Mouse (Mus musculus): ENCODE results near the gene 1700028P14Rik. TPM values are rescaled to one million over a fixed set of nuclear protein-coding genes. Genes with fewer than 3 reads are reported as not detected.

Gene 1700028P14Rik
- polyA plus RNA-seq, 1 experiment, result 204 TPM

DNA sequence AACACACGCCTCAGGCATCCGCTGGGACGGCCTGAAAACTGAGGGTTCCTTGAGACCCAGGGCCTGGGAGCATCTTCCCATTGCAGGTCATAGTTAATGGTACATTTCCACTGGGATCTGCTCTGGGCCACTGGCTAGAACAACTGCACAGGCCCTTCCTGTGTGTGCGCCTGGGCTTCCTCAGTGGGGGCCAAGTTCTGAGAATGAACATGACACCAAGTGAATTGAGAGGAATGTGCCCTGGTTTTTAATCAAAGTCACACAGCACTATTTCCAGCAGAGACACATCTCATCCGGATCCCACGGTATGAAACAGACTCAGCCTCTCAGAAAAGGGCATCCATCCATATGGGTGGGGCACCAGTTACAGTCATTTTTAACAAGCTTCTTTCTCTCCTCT, 90.6 kb downstream of the 1700028P14Rik start:
- H3K36me3 ChIP-seq (ENCODE audit: control insufficient read depth, insufficient read depth, low read length), result no peaks in the 10 kb centered on the region

DNA sequence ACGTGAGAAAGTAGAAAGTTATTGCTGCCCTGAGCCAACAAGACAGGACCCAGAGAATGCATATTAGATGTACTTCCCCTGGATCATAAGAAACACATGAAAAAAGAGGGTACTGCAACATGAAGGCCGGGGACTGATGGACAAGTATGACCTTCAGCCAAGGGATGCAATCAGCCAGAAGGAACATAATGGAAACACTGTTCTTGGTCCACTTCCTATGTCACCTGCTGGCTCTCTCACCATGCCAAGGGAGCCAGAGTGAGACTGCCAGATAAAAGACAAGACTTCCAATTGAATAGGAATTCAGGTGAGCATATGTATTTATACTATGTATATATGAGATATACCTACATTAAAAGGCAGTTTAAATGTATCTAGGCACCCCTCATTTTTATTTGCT, 99.2 kb downstream of the 1700028P14Rik start:
- Histone ChIP-seq H3K27me3 (ENCODE audit: control insufficient read depth, insufficient read depth, low read length) (no peaks in the 10 kb centered on the region), H3K4me3 (ENCODE audit: control insufficient read depth, low read depth, low read length) (no peak overlapping the region), H3K27ac (ENCODE audit: control insufficient read depth, insufficient read depth, low read depth, low read length) (no peak overlapping the region), H3K4me1 (ENCODE audit: control insufficient read depth, insufficient read depth, low read length) (no peaks in the 10 kb centered on the region), H3K36me3 (ENCODE audit: control insufficient read depth, insufficient read depth, low read length) (no peaks in the 10 kb centered on the region)
- no peak for TF ChIP-seq CTCF (IDR thresholded peaks at IDR 0.05; ENCODE audit: control insufficient read depth, insufficient read depth, insufficient replicate concordance, low read depth, low read length)
- TF ChIP-seq POLR2A (IDR thresholded peaks at IDR 0.05; ENCODE audit: control insufficient read depth, low read depth, low read length), result no peak

More for the DNA sequence above, 90.6 kb downstream of the 1700028P14Rik start:
- Histone ChIP-seq H3K27me3 (ENCODE audit: control insufficient read depth, insufficient read depth, low read length) (no peaks in the 10 kb centered on the region), H3K4me3 (ENCODE audit: control insufficient read depth, low read depth, low read length) (no peak overlapping the region), H3K27ac (ENCODE audit: control insufficient read depth, insufficient read depth, low read depth, low read length) (no peak overlapping the region), H3K4me1 (ENCODE audit: control insufficient read depth, insufficient read depth, low read length) (no peaks in the 10 kb centered on the region)
- TF ChIP-seq POLR2A (IDR thresholded peaks at IDR 0.05; ENCODE audit: control insufficient read depth, low read depth, low read length), result no peak
- no peak for TF ChIP-seq CTCF (IDR thresholded peaks at IDR 0.05; ENCODE audit: control insufficient read depth, insufficient read depth, insufficient replicate concordance, low read depth, low read length)

DNA sequence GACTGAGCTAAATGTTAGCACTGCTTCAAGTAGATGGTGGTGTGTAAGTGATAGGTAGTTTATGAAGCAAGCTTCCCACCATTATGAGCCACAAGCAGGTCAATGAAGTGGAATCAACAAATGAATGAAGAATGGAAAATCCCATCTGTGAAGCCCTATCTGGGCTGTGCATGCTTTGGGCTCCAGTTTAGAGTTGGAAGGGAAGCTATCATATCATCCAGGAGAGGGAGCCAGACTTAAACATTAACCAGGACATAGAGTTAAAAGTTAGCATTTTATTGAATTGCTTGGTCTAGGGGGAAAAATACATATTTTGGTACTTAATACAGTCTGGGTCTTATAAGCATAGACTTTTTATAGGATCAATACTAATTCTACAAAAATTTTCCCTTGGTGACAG, 107.0 kb downstream of the 1700028P14Rik start:
- Histone ChIP-seq H3K36me3 (ENCODE audit: control insufficient read depth, insufficient read depth, low read length) (no peaks in the 10 kb centered on the region), H3K4me3 (ENCODE audit: control insufficient read depth, low read depth, low read length) (no peak overlapping the region), H3K27ac (ENCODE audit: control insufficient read depth, insufficient read depth, low read depth, low read length) (no peak overlapping the region), H3K27me3 (ENCODE audit: control insufficient read depth, insufficient read depth, low read length) (no peaks in the 10 kb centered on the region), H3K4me1 (ENCODE audit: control insufficient read depth, insufficient read depth, low read length) (no peaks in the 10 kb centered on the region)
- TF ChIP-seq POLR2A (IDR thresholded peaks at IDR 0.05; ENCODE audit: control insufficient read depth, low read depth, low read length) (no peak), CTCF (IDR thresholded peaks at IDR 0.05; ENCODE audit: control insufficient read depth, insufficient read depth, insufficient replicate concordance, low read depth, low read length) (no peak)

DNA sequence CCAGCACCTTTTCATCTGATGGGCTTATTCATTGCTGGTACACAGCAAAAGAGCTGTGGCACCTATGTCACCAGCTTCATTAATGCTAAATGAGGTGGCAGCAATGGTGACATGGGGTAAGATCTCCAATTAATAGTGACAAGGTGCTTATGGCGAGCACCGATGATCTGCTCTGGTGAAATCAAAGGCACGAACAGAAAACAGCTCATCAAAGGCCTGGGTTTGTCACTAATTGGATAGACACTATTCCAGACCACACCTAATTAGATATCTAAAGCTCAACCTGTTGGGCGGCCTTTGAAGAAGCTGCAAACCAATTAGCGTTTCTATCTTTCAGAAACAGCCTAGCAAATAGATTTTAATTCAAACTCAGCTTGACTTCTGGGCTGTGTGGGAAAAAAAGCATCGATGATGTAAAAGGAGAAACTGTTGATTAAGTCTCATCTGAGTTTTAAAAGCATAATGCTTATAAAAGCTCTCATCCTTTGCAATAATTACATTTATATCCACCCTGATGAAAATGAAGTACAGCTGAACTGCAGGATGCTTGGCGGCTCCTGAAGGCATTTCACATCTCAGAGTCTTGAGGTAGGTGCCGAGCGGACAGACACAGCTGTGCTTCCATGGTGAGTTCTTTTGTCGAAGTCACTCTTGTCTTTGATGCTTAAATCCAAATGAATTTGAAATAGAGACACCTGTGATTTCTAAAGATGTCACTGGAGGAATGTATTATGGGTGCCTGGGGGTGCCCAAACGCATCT, 109.2 kb downstream of the 1700028P14Rik start:
- Histone ChIP-seq H3K4me1 (ENCODE audit: control insufficient read depth, insufficient read depth, low read length) (no peaks in the 10 kb centered on the region), H3K27me3 (ENCODE audit: control insufficient read depth, insufficient read depth, low read length) (no peaks in the 10 kb centered on the region), H3K36me3 (ENCODE audit: control insufficient read depth, insufficient read depth, low read length) (no peaks in the 10 kb centered on the region), H3K27ac (ENCODE audit: control insufficient read depth, insufficient read depth, low read depth, low read length) (no peak overlapping the region), H3K4me3 (ENCODE audit: control insufficient read depth, low read depth, low read length) (no peak overlapping the region)
- no peak for TF ChIP-seq CTCF (IDR thresholded peaks at IDR 0.05; ENCODE audit: control insufficient read depth, insufficient read depth, insufficient replicate concordance, low read depth, low read length)
- TF ChIP-seq POLR2A (IDR thresholded peaks at IDR 0.05; ENCODE audit: control insufficient read depth, low read depth, low read length), result no peak

DNA sequence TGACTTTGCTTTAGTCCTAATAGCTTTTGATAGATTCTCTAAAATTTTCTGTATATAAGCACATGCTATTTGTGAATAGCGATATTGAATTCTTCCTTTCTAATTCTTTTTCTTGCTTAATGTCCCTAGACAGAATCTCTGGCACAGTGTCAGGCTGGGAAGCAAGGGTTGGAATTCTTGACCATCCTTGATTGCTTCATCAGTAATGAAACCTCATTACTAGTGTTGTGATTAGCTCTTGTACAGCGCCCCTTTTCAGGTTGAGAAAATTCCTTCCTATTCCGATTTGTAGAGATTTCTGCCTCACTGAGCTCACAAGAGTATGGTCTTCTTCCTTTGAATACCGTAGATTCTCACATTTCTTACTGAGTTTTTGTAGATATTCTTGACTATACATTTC, 109.9 kb downstream of the 1700028P14Rik start:
- TF ChIP-seq CTCF (IDR thresholded peaks at IDR 0.05; ENCODE audit: control insufficient read depth, insufficient read depth, insufficient replicate concordance, low read depth, low read length) (no peak), POLR2A (IDR thresholded peaks at IDR 0.05; ENCODE audit: control insufficient read depth, low read depth, low read length) (no peak)
- no peaks in the 10 kb centered on the region for H3K4me1 ChIP-seq (ENCODE audit: control insufficient read depth, insufficient read depth, low read length)
- H3K27ac ChIP-seq (ENCODE audit: control insufficient read depth, insufficient read depth, low read depth, low read length), result no peak overlapping the region
- H3K27me3 ChIP-seq (ENCODE audit: control insufficient read depth, insufficient read depth, low read length), result no peaks in the 10 kb centered on the region
- H3K4me3 ChIP-seq (ENCODE audit: control insufficient read depth, low read depth, low read length), result no peak overlapping the region
- no peaks in the 10 kb centered on the region for H3K36me3 ChIP-seq (ENCODE audit: control insufficient read depth, insufficient read depth, low read length)

DNA sequence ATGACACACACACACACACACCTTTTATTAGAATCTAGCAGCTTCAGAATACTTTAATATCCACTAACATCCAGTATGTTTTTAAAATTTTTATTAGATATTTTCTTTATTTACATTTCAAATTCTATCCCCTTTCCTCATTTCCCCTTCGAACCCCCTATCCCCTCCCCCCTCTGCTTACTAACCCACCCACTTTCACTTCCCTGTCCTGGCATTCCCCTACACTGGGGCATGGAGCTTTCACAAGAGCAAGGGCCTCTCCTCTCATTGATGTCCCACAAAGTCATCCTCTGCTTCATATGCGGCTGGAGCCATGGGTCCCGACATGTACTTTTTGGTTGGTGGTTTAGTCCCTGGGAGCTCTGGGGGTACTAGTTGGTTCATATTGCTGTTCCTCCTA, 116.9 kb downstream of the 1700028P14Rik start:
- H3K36me3 ChIP-seq (ENCODE audit: control insufficient read depth, insufficient read depth, low read length), result no peaks in the 10 kb centered on the region
- no peaks in the 10 kb centered on the region for H3K4me1 ChIP-seq (ENCODE audit: control insufficient read depth, insufficient read depth, low read length)
- TF ChIP-seq CTCF (IDR thresholded peaks at IDR 0.05; ENCODE audit: control insufficient read depth, insufficient read depth, insufficient replicate concordance, low read depth, low read length) (no peak), POLR2A (IDR thresholded peaks at IDR 0.05; ENCODE audit: control insufficient read depth, low read depth, low read length) (no peak)
- H3K27me3 ChIP-seq (ENCODE audit: control insufficient read depth, insufficient read depth, low read length), result no peaks in the 10 kb centered on the region
- no peak overlapping the region for H3K4me3 ChIP-seq (ENCODE audit: control insufficient read depth, low read depth, low read length)
- no peak overlapping the region for H3K27ac ChIP-seq (ENCODE audit: control insufficient read depth, insufficient read depth, low read depth, low read length)

DNA sequence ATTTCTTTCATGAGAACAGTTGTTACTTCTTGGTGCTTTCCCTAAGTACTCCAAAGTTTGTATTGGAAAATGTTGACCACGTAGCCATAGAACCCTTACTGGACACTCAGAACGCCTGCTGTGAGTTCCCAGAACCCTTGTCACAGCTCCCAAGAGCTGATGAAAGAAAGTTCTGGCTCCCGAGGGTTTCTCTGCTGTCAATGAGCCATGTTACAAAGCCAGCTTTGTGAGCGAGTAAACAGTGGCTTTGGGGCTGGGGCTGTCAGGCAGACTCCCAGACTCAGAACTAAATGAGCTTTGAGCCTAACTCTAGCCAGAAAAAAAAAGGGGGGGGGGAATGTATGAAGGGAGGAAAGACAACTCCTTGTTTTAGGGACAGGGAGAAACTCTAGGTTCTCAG, 120.7 kb downstream of the 1700028P14Rik start:
- Histone ChIP-seq H3K4me1 (ENCODE audit: control insufficient read depth, insufficient read depth, low read length) (no peaks in the 10 kb centered on the region), H3K27me3 (ENCODE audit: control insufficient read depth, insufficient read depth, low read length) (no peaks in the 10 kb centered on the region), H3K27ac (ENCODE audit: control insufficient read depth, insufficient read depth, low read depth, low read length) (no peak overlapping the region), H3K36me3 (ENCODE audit: control insufficient read depth, insufficient read depth, low read length) (no peaks in the 10 kb centered on the region), H3K4me3 (ENCODE audit: control insufficient read depth, low read depth, low read length) (no peak overlapping the region)
- no peak for TF ChIP-seq POLR2A (IDR thresholded peaks at IDR 0.05; ENCODE audit: control insufficient read depth, low read depth, low read length)
- no peak for TF ChIP-seq CTCF (IDR thresholded peaks at IDR 0.05; ENCODE audit: control insufficient read depth, insufficient read depth, insufficient replicate concordance, low read depth, low read length)

All from testis, adult 2 months (tissue).